Mouse (Mus musculus): ENCODE data around the gene Poll. TPM values are rescaled to one million over a fixed set of nuclear protein-coding genes. Genes with fewer than 3 reads are reported as not detected.

Poll gene
- polyA plus RNA-seq, 1 experiment from 2014 or later, result 18.1 TPM

GRCm38 (mm10) chr19:45589761-45590160, 29.4 kb upstream of the Poll start:
- Histone ChIP-seq H3K4me2 (no peak overlapping the region), H3K4me1 (0 out of 2 replicates have a peak, but pooled peaks cover 3% of the 10 kb centered on the region), H3K9ac (no peak overlapping the region), H3K36me3 (replicated peaks) (no peaks in the 10 kb centered on the region), H3K27me3 (peaks cover 94% of the 10 kb centered on the region), H3K27ac (no peak overlapping the region), H3K9me3 (no peaks in the 10 kb centered on the region), H3K4me3 (replicated peaks) (no peak overlapping the region)
- 95% methylated on average over 6 of the region's 6 CpGs for WGBS
- ATAC-seq (ENCODE audit: low FRiP score), result no peak

GRCm38 (mm10) chr19:45587509-45588292, 27.4 kb upstream of the Poll start:
- Histone ChIP-seq H3K27ac (no peak overlapping the region), H3K27me3 (peaks cover 94% of the 10 kb centered on the region)

GRCm38 (mm10) chr19:45586850-45587249, 26.5 kb upstream of the Poll start:
- H3K27me3 ChIP-seq, result peaks cover 94% of the 10 kb centered on the region
- no peak overlapping the region for H3K9ac ChIP-seq
- no peak overlapping the region for H3K27ac ChIP-seq
- no peaks in the 10 kb centered on the region for H3K36me3 ChIP-seq (replicated peaks)
- no peaks in the 10 kb centered on the region for H3K9me3 ChIP-seq
- peaks cover 12% of the 10 kb centered on the region for H3K4me1 ChIP-seq
- H3K4me2 ChIP-seq, result no peak overlapping the region
- ATAC-seq (ENCODE audit: low FRiP score), result no peak
- 29% methylated on average over 3 of the region's 3 CpGs for WGBS
- no peak overlapping the region for H3K4me3 ChIP-seq (replicated peaks)

More at GRCm38 (mm10) chr19:45587509-45588292, 27.4 kb upstream of the Poll start:
- 88% methylated on average over 6 of the region's 6 CpGs for WGBS
- no peak for ATAC-seq (ENCODE audit: low FRiP score)
- H3K9ac ChIP-seq, result no peak overlapping the region
- no peak overlapping the region for H3K4me3 ChIP-seq (replicated peaks)
- no peaks in the 10 kb centered on the region for H3K36me3 ChIP-seq (replicated peaks)
- peaks cover 4% of the 10 kb centered on the region for H3K4me1 ChIP-seq
- no peaks in the 10 kb centered on the region for H3K9me3 ChIP-seq
- no peak overlapping the region for H3K4me2 ChIP-seq

- Histone ChIP-seq H3K27ac (no peak overlapping the region), H3K27me3 (peaks cover 91% of the 10 kb centered on the region), H3K9ac (no peak overlapping the region), H3K4me1 (peaks cover 23% of the 10 kb centered on the region), H3K36me3 (replicated peaks) (no peaks in the 10 kb centered on the region), H3K4me3 (replicated peaks) (no peak overlapping the region), H3K4me2 (no peak overlapping the region), H3K9me3 (peaks cover 4% of the 10 kb centered on the region; the same call in 1 of the 2 replicates)
- ATAC-seq (ENCODE audit: low FRiP score), result no peak
- 63% methylated on average over 9 of the region's 9 CpGs for WGBS
These were observed 24.7 kb upstream of the Poll start for GRCm38 (mm10) chr19:45584856-45585620.

- Histone ChIP-seq H3K4me1 (peaks cover 30% of the 10 kb centered on the region), H3K9me3 (peaks cover 4% of the 10 kb centered on the region; the same call in 1 of the 2 replicates), H3K27me3 (peaks cover 94% of the 10 kb centered on the region), H3K4me2 (no peak overlapping the region), H3K4me3 (replicated peaks) (no peak overlapping the region), H3K27ac (no peak overlapping the region), H3K9ac (no peak overlapping the region), H3K36me3 (replicated peaks) (peaks cover 12% of the 10 kb centered on the region)
- ATAC-seq (ENCODE audit: low FRiP score), result no peak
- 90% methylated on average over 6 of the region's 6 CpGs for WGBS
These were observed 22.8 kb upstream of the Poll start for GRCm38 (mm10) chr19:45583136-45583535.

GRCm38 (mm10) chr19:45582161-45582560, 21.8 kb upstream of the Poll start:
- Histone ChIP-seq H3K9ac (no peak overlapping the region), H3K27me3 (peaks cover 93% of the 10 kb centered on the region), H3K9me3 (peaks cover 4% of the 10 kb centered on the region; the same call in 1 of the 2 replicates), H3K27ac (peak overlapping the region; percentile 3; the same call in 1 of the 2 replicates), H3K36me3 (replicated peaks) (peaks cover 18% of the 10 kb centered on the region), H3K4me2 (no peak overlapping the region), H3K4me3 (replicated peaks) (no peak overlapping the region), H3K4me1 (peaks cover 30% of the 10 kb centered on the region)
- WGBS, result 8% methylated on average over 8 of the region's 8 CpGs
- no peak for ATAC-seq (ENCODE audit: low FRiP score)

- Histone ChIP-seq H3K36me3 (replicated peaks) (peaks cover 22% of the 10 kb centered on the region), H3K27me3 (peaks cover 93% of the 10 kb centered on the region), H3K4me1 (peaks cover 27% of the 10 kb centered on the region), H3K4me3 (replicated peaks) (no peak overlapping the region), H3K9me3 (peaks cover 4% of the 10 kb centered on the region; the same call in 1 of the 2 replicates), H3K4me2 (no peak overlapping the region), H3K9ac (no peak overlapping the region), H3K27ac (no peak overlapping the region)
- WGBS, result 70% methylated on average over 3 of the region's 3 CpGs
- ATAC-seq (ENCODE audit: low FRiP score), result no peak
These were observed 20.9 kb upstream of the Poll start for GRCm38 (mm10) chr19:45581257-45581656.

GRCm38 (mm10) chr19:45580235-45580634, 19.9 kb upstream of the Poll start:
- WGBS, result 32% methylated on average over 12 of the region's 12 CpGs
- H3K36me3 ChIP-seq (replicated peaks), result peaks cover 22% of the 10 kb centered on the region
- ATAC-seq (ENCODE audit: low FRiP score), result no peak
- H3K4me1 ChIP-seq, result peaks cover 38% of the 10 kb centered on the region
- no peak overlapping the region for H3K4me3 ChIP-seq (replicated peaks)
- H3K9me3 ChIP-seq, result peaks cover 4% of the 10 kb centered on the region; the same call in 1 of the 2 replicates
- peaks cover 93% of the 10 kb centered on the region for H3K27me3 ChIP-seq
- 0 out of 2 replicates have a peak overlapping the region, but pooled peaks have one; percentile 19 for H3K27ac ChIP-seq
- no peak overlapping the region for H3K4me2 ChIP-seq
- H3K9ac ChIP-seq, result no peak overlapping the region

GRCm38 (mm10) chr19:45579416-45579815, 19.1 kb upstream of the Poll start:
- no peak overlapping the region for H3K4me3 ChIP-seq (replicated peaks)
- H3K9me3 ChIP-seq, result peaks cover 4% of the 10 kb centered on the region; the same call in 1 of the 2 replicates
- no peak overlapping the region for H3K9ac ChIP-seq
- H3K4me1 ChIP-seq, result peaks cover 38% of the 10 kb centered on the region
- peaks cover 93% of the 10 kb centered on the region for H3K27me3 ChIP-seq
- H3K4me2 ChIP-seq, result no peak overlapping the region
- H3K27ac ChIP-seq, result no peak overlapping the region
- WGBS, result 87% methylated on average over 7 of the region's 7 CpGs
- ATAC-seq (ENCODE audit: low FRiP score), result no peak
- H3K36me3 ChIP-seq (replicated peaks), result peaks cover 26% of the 10 kb centered on the region

GRCm38 (mm10) chr19:45578976-45579375, 18.6 kb upstream of the Poll start:
- peaks cover 89% of the 10 kb centered on the region for H3K27me3 ChIP-seq
- 86% methylated on average over 12 of the region's 12 CpGs for WGBS
- H3K4me3 ChIP-seq (replicated peaks), result no peak overlapping the region
- H3K9me3 ChIP-seq, result peaks cover 4% of the 10 kb centered on the region; the same call in 1 of the 2 replicates
- H3K4me2 ChIP-seq, result no peak overlapping the region
- H3K9ac ChIP-seq, result no peak overlapping the region
- peaks cover 38% of the 10 kb centered on the region for H3K4me1 ChIP-seq
- H3K36me3 ChIP-seq (replicated peaks), result peaks cover 26% of the 10 kb centered on the region
- no peak overlapping the region for H3K27ac ChIP-seq
- ATAC-seq (ENCODE audit: low FRiP score), result no peak

GRCm38 (mm10) chr19:45577141-45577750, 16.9 kb upstream of the Poll start:
- Histone ChIP-seq H3K36me3 (replicated peaks) (peaks cover 32% of the 10 kb centered on the region), H3K27me3 (peaks cover 77% of the 10 kb centered on the region), H3K27ac (no peak overlapping the region), H3K4me1 (peaks cover 33% of the 10 kb centered on the region), H3K9me3 (peaks cover 4% of the 10 kb centered on the region; the same call in 1 of the 2 replicates), H3K9ac (no peak overlapping the region), H3K4me3 (replicated peaks) (no peak overlapping the region), H3K4me2 (no peak overlapping the region)
- 87% methylated on average over 14 of the region's 14 CpGs for WGBS
- no peak for ATAC-seq (ENCODE audit: low FRiP score)

- peaks cover 37% of the 10 kb centered on the region for H3K36me3 ChIP-seq (replicated peaks)
- peaks cover 25% of the 10 kb centered on the region for H3K4me1 ChIP-seq
- peaks cover 81% of the 10 kb centered on the region for H3K27me3 ChIP-seq
- no peaks in the 10 kb centered on the region for H3K9me3 ChIP-seq
- ATAC-seq (ENCODE audit: low FRiP score), result no peak
- no peak overlapping the region for H3K27ac ChIP-seq
- WGBS, result 6% methylated on average over 8 of the region's 8 CpGs
- no peak overlapping the region for H3K4me2 ChIP-seq
- no peak overlapping the region for H3K9ac ChIP-seq
- H3K4me3 ChIP-seq (replicated peaks), result no peak overlapping the region
These were observed 15.3 kb upstream of the Poll start for GRCm38 (mm10) chr19:45575632-45576001.
